Mouse (Mus musculus): ENCODE results near the gene Wdr76.

GRCm38 (mm10) chr2:121477491-121478266 is 28.8 kb upstream of the Wdr76 start:
- TF ChIP-seq EP300 (IDR thresholded peaks at IDR 0.05; ENCODE audit: low read depth): no peak
- no peak for TF ChIP-seq CTCF (IDR thresholded peaks at IDR 0.05; ENCODE audit: low read depth)

All from heart, postnatal 0 days (tissue).